Mouse (Mus musculus) hindbrain, embryonic 15.5 days (tissue): ENCODE measurements around the gene Adamtsl1. TPM values are rescaled to one million over a fixed set of nuclear protein-coding genes. Genes with fewer than 3 reads are reported as not detected.

ENCODE experiments used
- ATAC-seq: fragments of 200-750 bp; cut with Nextera tagmentation; 2 replicates; pipeline ENCODE4 v1.8.0; 2017; ENCODE audit warnings: low read depth, moderate number of reproducible peaks, moderate TSS enrichment; ENCODE audit not compliant: low FRiP score
- H3K27ac ChIP-seq: fragments of 300-500 bp; sonication (generic); replicated peaks from 2 replicates; pipeline ENCODE4 v1.5.1; 2015; ENCODE audit warnings: mild to moderate bottlenecking, inconsistent platforms
- H3K27me3 ChIP-seq: fragments of 300-500 bp; sonication (generic); 2 replicates; pipeline ENCODE4 v1.6.1; 2015; ENCODE audit warnings: control low read depth, inconsistent platforms
- H3K36me3 ChIP-seq: fragments of 300-500 bp; sonication (generic); 2 replicates; pipeline ENCODE4 v1.6.1; 2015; ENCODE audit warnings: control low read depth, inconsistent platforms
- H3K4me1 ChIP-seq: fragments of 300-500 bp; sonication (generic); replicated peaks from 2 replicates; pipeline ENCODE4 v1.6.1; 2015; ENCODE audit warnings: control low read depth, inconsistent platforms
- H3K4me2 ChIP-seq: fragments of 300-500 bp; sonication (generic); 2 replicates; pipeline ENCODE4 v1.6.1; 2015; ENCODE audit warnings: moderate library complexity, mild to moderate bottlenecking, inconsistent platforms
- H3K4me3 ChIP-seq: fragments of 300-500 bp; sonication (generic); 2 replicates; pipeline ENCODE4 v1.5.1; 2015; ENCODE audit warnings: mild to moderate bottlenecking, inconsistent platforms
- H3K9ac ChIP-seq: fragments of 300-500 bp; sonication (generic); 2 replicates; pipeline ENCODE4 v1.6.1; 2015; ENCODE audit warnings: inconsistent platforms
- H3K9me3 ChIP-seq: fragments of 300-500 bp; sonication (generic); 2 replicates; pipeline ENCODE4 v1.6.1; 2016; ENCODE audit warnings: control low read depth, inconsistent platforms
- WGBS: fragments of 180-500 bp; shearing (Covaris S2); methylation state at CpG from one replicate; pipeline ENCODE4 v1.1.7; 2015; 5-methylcytosine and 5-hydroxymethylcytosine counted together
- polyA plus RNA-seq: library from polyadenylated mRNA; unstranded; fragments of >200 nt; fragmentation: Nextera tagmentation; extraction: Ambion mirVana; gene quantifications from 2 replicates; pipeline ENCODE4 v1.2.1, GENCODE M21; 2015

Gene Adamtsl1
- polyA plus RNA-seq, 1 experiment from 2014 or later: 11.8 TPM

DNA sequence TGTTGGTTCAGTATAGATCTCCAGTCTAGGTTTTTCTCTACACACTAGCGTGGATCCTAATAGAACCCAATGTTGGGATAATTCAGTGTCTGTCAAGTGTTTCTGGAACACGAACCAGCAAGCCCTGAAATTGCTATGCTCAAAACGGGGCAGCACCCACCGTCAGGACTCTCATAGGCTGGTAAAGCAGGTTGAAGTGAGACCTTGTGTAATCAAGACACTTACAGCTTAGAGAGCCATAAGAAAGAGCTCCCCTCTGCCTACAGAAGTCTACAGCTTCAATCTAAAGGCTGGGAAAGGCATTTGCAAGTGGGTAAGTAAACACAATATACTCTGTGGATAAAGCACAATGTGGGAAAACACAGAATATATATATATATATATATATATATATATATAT, 367.3 kb downstream of the Adamtsl1 start:
- H3K36me3 ChIP-seq: no peaks in the 10 kb centered on the region
- 97% methylated on average over 4 of the region's 4 CpGs for WGBS
- no peak for ATAC-seq
- no peaks in the 10 kb centered on the region for H3K4me1 ChIP-seq
- no peaks in the 10 kb centered on the region for H3K27me3 ChIP-seq
- H3K4me3 ChIP-seq: no peak overlapping the region
- no peaks in the 10 kb centered on the region for H3K9me3 ChIP-seq
- no peak overlapping the region for H3K27ac ChIP-seq
- H3K4me2 ChIP-seq: no peak overlapping the region
- no peak overlapping the region for H3K9ac ChIP-seq

DNA sequence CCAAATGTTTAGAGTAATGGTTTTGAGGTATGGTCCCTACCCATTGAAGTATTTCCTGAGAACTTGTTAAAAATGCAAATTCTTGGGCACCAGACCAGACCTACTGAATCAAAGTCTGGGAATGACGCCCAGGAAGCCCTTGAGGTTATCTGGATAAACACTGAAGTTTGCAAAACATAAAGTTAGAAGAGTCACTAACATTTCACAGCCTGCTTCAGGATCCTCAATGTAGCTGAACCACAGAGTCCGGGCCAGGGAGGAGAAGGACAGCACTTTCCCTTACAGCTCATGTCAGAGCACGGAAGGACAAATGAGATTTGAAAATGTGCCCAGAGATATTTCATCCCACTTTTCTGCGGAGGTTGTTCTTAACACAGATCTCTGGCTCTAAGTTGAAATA, 370.1 kb downstream of the Adamtsl1 start:
- H3K4me2 ChIP-seq: no peak overlapping the region
- no peak overlapping the region for H3K27ac ChIP-seq
- no peaks in the 10 kb centered on the region for H3K27me3 ChIP-seq
- 75% methylated on average over 4 of the region's 4 CpGs for WGBS
- no peaks in the 10 kb centered on the region for H3K9me3 ChIP-seq
- ATAC-seq: no peak
- no peaks in the 10 kb centered on the region for H3K36me3 ChIP-seq
- no peak overlapping the region for H3K4me3 ChIP-seq
- H3K4me1 ChIP-seq: no peaks in the 10 kb centered on the region
- no peak overlapping the region for H3K9ac ChIP-seq

- Histone ChIP-seq H3K4me2 (no peak overlapping the region), H3K4me3 (no peak overlapping the region), H3K27me3 (no peaks in the 10 kb centered on the region), H3K9me3 (no peaks in the 10 kb centered on the region), H3K27ac (no peak overlapping the region), H3K4me1 (no peaks in the 10 kb centered on the region), H3K9ac (no peak overlapping the region), H3K36me3 (no peaks in the 10 kb centered on the region)
- no peak for ATAC-seq
- WGBS: 66% methylated on average over 2 of the region's 2 CpGs
Measured at GRCm38 (mm10) chr4:85889877-85890598, 376.1 kb downstream of the Adamtsl1 start.

DNA sequence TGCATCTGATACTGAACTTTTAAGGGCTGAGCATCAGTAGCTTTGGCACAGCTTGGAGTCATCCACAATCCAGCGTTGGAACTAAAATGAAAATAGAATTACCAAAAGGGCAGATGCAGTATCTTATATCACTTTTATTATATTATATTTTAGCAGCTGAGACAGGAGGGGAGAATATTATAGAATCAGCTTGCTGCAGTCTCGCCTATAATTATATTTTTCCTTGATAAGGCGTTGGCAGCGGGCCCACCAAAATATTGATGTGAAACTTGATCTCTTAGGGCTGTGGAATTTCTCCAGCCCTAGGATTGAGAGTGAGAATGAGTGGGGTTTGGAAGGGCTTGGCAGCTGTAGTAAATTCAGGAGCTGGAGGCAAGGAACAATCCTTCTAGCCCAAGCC, 387.3 kb downstream of the Adamtsl1 start:
- Histone ChIP-seq H3K27ac (no peak overlapping the region), H3K4me1 (no peaks in the 10 kb centered on the region), H3K4me3 (no peak overlapping the region), H3K4me2 (no peak overlapping the region), H3K36me3 (no peaks in the 10 kb centered on the region), H3K27me3 (no peaks in the 10 kb centered on the region), H3K9ac (no peak overlapping the region), H3K9me3 (no peaks in the 10 kb centered on the region)
- no peak for ATAC-seq
- 76% methylated on average over 4 of the region's 4 CpGs for whole genome bisulfite sequencing

- Histone ChIP-seq H3K27ac (no peak overlapping the region), H3K9ac (no peak overlapping the region), H3K4me1 (no peaks in the 10 kb centered on the region), H3K4me3 (no peak overlapping the region), H3K36me3 (no peaks in the 10 kb centered on the region), H3K4me2 (no peak overlapping the region), H3K9me3 (no peaks in the 10 kb centered on the region), H3K27me3 (no peaks in the 10 kb centered on the region)
- 96% methylated on average over 5 of the region's 5 CpGs for WGBS
- ATAC-seq: no peak
Measured at GRCm38 (mm10) chr4:85904217-85904616, 390.2 kb downstream of the Adamtsl1 start.

GRCm38 (mm10) chr4:85916034-85916433, 402.1 kb downstream of the Adamtsl1 start:
- Histone ChIP-seq H3K4me2 (no peak overlapping the region), H3K4me3 (no peak overlapping the region), H3K9me3 (no peaks in the 10 kb centered on the region), H3K36me3 (no peaks in the 10 kb centered on the region), H3K27me3 (no peaks in the 10 kb centered on the region), H3K27ac (no peak overlapping the region), H3K4me1 (no peaks in the 10 kb centered on the region), H3K9ac (no peak overlapping the region)
- 45% methylated on average over 2 of the region's 2 CpGs for WGBS
- no peak for ATAC-seq

DNA sequence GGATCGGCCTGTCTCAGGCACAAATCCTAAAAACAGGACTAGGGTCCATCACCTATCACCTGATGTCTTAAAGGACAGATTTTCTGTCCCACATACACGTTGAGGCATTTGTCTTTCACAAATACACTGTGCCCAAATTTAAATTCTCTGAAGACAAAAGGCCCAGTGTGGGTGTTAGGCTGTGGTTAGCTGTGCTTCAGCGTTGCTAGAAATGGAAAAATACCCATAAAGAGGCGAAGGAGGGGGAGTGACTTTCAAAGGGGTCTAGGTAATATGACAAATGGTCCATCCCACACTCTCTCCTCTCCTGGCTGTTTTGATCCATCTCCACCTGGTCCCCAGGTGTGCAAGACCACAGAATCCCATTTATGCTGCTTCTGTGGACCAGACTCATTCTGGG, 404.4 kb downstream of the Adamtsl1 start:
- no peak for ATAC-seq
- Histone ChIP-seq H3K36me3 (no peaks in the 10 kb centered on the region), H3K4me2 (no peak overlapping the region), H3K4me1 (no peaks in the 10 kb centered on the region), H3K9ac (no peak overlapping the region), H3K27ac (no peak overlapping the region), H3K9me3 (no peaks in the 10 kb centered on the region), H3K27me3 (no peaks in the 10 kb centered on the region), H3K4me3 (no peak overlapping the region)
- WGBS: 82% methylated on average over 4 of the region's 4 CpGs

- Histone ChIP-seq H3K9ac (no peak overlapping the region), H3K9me3 (no peaks in the 10 kb centered on the region), H3K4me2 (no peak overlapping the region), H3K4me3 (no peak overlapping the region), H3K4me1 (no peaks in the 10 kb centered on the region), H3K27me3 (no peaks in the 10 kb centered on the region), H3K36me3 (no peaks in the 10 kb centered on the region), H3K27ac (no peak overlapping the region)
- ATAC-seq: no peak
- 87% methylated on average over 3 of the region's 3 CpGs for WGBS
Measured at GRCm38 (mm10) chr4:85920474-85920873, 406.5 kb downstream of the Adamtsl1 start.

DNA sequence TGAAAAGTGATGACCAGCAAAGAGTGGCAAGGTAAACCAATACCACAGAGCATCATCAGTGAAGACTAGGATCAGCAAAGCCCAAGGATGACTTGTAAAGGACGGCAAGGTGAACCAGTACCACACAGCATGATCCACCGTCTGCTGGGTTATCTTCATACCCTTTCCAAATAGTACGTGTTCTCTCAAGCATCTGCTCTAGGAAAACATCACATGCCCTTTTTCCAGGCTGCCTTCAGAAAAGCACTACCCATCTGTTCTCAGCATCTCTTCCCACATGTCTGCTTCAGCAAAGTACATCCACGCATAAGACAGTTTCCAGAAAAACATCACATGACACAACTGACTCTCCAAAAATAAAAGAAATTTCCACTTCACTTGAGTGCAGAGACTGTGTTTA, 408.8 kb downstream of the Adamtsl1 start:
- no peaks in the 10 kb centered on the region for H3K9me3 ChIP-seq
- no peaks in the 10 kb centered on the region for H3K36me3 ChIP-seq
- H3K27me3 ChIP-seq: no peaks in the 10 kb centered on the region
- no peak overlapping the region for H3K4me2 ChIP-seq
- WGBS: 94% methylated on average over 4 of the region's 4 CpGs
- no peak overlapping the region for H3K27ac ChIP-seq
- no peak for ATAC-seq
- H3K4me3 ChIP-seq: no peak overlapping the region
- H3K9ac ChIP-seq: no peak overlapping the region
- no peaks in the 10 kb centered on the region for H3K4me1 ChIP-seq

- Histone ChIP-seq H3K27me3 (no peaks in the 10 kb centered on the region), H3K36me3 (no peaks in the 10 kb centered on the region), H3K9me3 (no peaks in the 10 kb centered on the region), H3K4me3 (no peak overlapping the region), H3K4me1 (no peaks in the 10 kb centered on the region), H3K4me2 (no peak overlapping the region), H3K27ac (no peak overlapping the region), H3K9ac (no peak overlapping the region)
- no peak for ATAC-seq
Measured at GRCm38 (mm10) chr4:85932129-85932528, 418.2 kb downstream of the Adamtsl1 start.

- Histone ChIP-seq H3K4me1 (no peaks in the 10 kb centered on the region), H3K9ac (no peak overlapping the region), H3K27me3 (no peaks in the 10 kb centered on the region), H3K4me2 (no peak overlapping the region), H3K9me3 (no peaks in the 10 kb centered on the region), H3K27ac (no peak overlapping the region), H3K36me3 (no peaks in the 10 kb centered on the region), H3K4me3 (no peak overlapping the region)
- 79% methylated on average over 5 of the region's 5 CpGs for WGBS
- no peak for ATAC-seq
Measured at GRCm38 (mm10) chr4:85939460-85939859, 425.5 kb downstream of the Adamtsl1 start.

- 87% methylated on average over 2 of the region's 2 CpGs for WGBS
- H3K27ac ChIP-seq: no peak overlapping the region
- H3K27me3 ChIP-seq: no peaks in the 10 kb centered on the region
- no peaks in the 10 kb centered on the region for H3K36me3 ChIP-seq
- no peak overlapping the region for H3K9ac ChIP-seq
- no peak for ATAC-seq
- no peak overlapping the region for H3K4me2 ChIP-seq
- no peak overlapping the region for H3K4me3 ChIP-seq
- no peaks in the 10 kb centered on the region for H3K9me3 ChIP-seq
- no peaks in the 10 kb centered on the region for H3K4me1 ChIP-seq
Measured at GRCm38 (mm10) chr4:85941857-85942256, 427.9 kb downstream of the Adamtsl1 start.

GRCm38 (mm10) chr4:85953590-85953989, 439.6 kb downstream of the Adamtsl1 start:
- Histone ChIP-seq H3K36me3 (no peaks in the 10 kb centered on the region), H3K4me1 (no peaks in the 10 kb centered on the region), H3K4me3 (no peak overlapping the region), H3K27me3 (no peaks in the 10 kb centered on the region), H3K9me3 (no peaks in the 10 kb centered on the region), H3K27ac (no peak overlapping the region), H3K9ac (no peak overlapping the region), H3K4me2 (no peak overlapping the region)
- ATAC-seq: no peak
- WGBS: 92% methylated on average over 4 of the region's 4 CpGs
